Mouse (Mus musculus) heart, postnatal 0 days (tissue): ENCODE results near the gene Prdx6b. TPM values are rescaled to one million over a fixed set of nuclear protein-coding genes. Genes with fewer than 3 reads are reported as not detected.

Experiments
- ATAC-seq: fragments of 200-750 bp; cut with Nextera tagmentation; 2 replicates; pipeline ENCODE4 v1.8.0; 2017; ENCODE audit warnings: low read depth, moderate number of reproducible peaks, moderate library complexity; ENCODE audit not compliant: insufficient read depth
- DNase-seq: peaks from one replicate; pipeline ENCODE4 v3.0.0-alpha.2; 2016; ENCODE audit warnings: low spot score
- H3K27ac ChIP-seq: fragments of 300-500 bp; sonication (generic); 2 replicates; pipeline ENCODE4 v1.5.1; 2014; ENCODE audit warnings: low read depth, mild to moderate bottlenecking
- H3K27me3 ChIP-seq: fragments of 300-500 bp; sonication (generic); 2 replicates; pipeline ENCODE4 v1.6.1; 2014; ENCODE audit warnings: low read length, mixed read lengths; ENCODE audit not compliant: control insufficient read depth, insufficient read depth
- H3K36me3 ChIP-seq: fragments of 300-500 bp; sonication (generic); replicated peaks from 2 replicates; pipeline ENCODE4 v1.6.1; 2014; ENCODE audit warnings: low read length, mixed read lengths; ENCODE audit not compliant: control insufficient read depth, insufficient read depth
- H3K4me1 ChIP-seq: fragments of 300-500 bp; sonication (generic); 2 replicates; pipeline ENCODE4 v1.6.1; 2014; ENCODE audit warnings: antibody characterized with exemption; ENCODE audit not compliant: control insufficient read depth, insufficient read depth
- H3K4me2 ChIP-seq: fragments of 300-500 bp; sonication (generic); 2 replicates; pipeline ENCODE4 v1.6.1; 2014; ENCODE audit warnings: low read depth, mild to moderate bottlenecking, low read length, moderate library complexity
- H3K4me3 ChIP-seq: fragments of 300-500 bp; sonication (generic); 2 replicates; pipeline ENCODE4 v1.5.1; 2014; ENCODE audit warnings: low read depth, low read length
- H3K9ac ChIP-seq: fragments of 300-500 bp; sonication (generic); replicated peaks from 2 replicates; pipeline ENCODE4 v1.6.1; 2014; ENCODE audit warnings: low read depth, low read length, mixed read lengths
- H3K9me3 ChIP-seq: fragments of 300-500 bp; sonication (generic); replicated peaks from 2 replicates; pipeline ENCODE4 v1.6.1; 2016; ENCODE audit warnings: low read length; ENCODE audit not compliant: control insufficient read depth
- CTCF ChIP-seq: IDR thresholded peaks from 2 replicates; pipeline ENCODE4 v1.5.1; 2016; ENCODE audit warnings: antibody characterized with exemption, control low read depth, low read depth
- EP300 ChIP-seq: IDR thresholded peaks from 2 replicates; pipeline ENCODE4 v1.6.1; 2016; ENCODE audit warnings: antibody characterized with exemption, low read depth
- WGBS: fragments of 180-500 bp; shearing (Covaris S2); extraction: QIAGEN DNeasy Blood & Tissue Kit; methylation state at CpG from one replicate; pipeline ENCODE4 v1.1.7; 2014; 5-methylcytosine and 5-hydroxymethylcytosine counted together
- polyA plus RNA-seq: library from polyadenylated mRNA; unstranded; fragments of >200 nt; fragmentation: Nextera tagmentation; extraction: Ambion mirVana; gene quantifications from 2 replicates; pipeline ENCODE4 v1.2.1, GENCODE M21; 2015
- total RNA-seq: library from RNA; depleted of rRNA; stranded (reverse); fragments of >200 nt; gene quantifications from 2 replicates; pipeline ENCODE4 v1.2.3, GENCODE M21; 2014; ENCODE audit warnings: low replicate concordance

Gene Prdx6b
- total and polyA plus RNA-seq, 2 experiments from 2014 or later, result not detected

DNA sequence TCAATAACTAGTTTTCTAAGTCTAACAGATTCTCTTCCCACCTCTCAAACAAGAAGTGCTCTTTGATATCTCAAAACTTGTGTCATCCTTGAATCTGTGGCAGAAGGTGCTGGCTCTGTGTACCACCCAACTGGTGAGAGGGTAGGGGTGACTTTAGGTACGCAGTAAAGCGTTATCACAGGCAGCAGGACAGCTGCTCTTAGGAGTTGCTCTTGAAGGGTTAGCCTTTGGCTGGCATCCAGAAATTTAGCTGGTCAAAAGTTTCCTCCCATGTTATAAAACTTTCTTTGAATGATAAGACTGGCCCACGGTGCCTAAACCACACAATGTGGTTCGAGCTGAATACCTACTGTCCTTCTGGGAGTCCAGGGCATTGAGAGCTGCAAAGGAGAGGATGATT is 18.5 kb downstream of the Prdx6b start:
- no peak overlapping the region for H3K27ac ChIP-seq
- peaks cover 4% of the 10 kb centered on the region; the same call in 1 of the 2 replicates for H3K4me1 ChIP-seq
- ATAC-seq, result no peak
- no peak for TF ChIP-seq EP300
- TF ChIP-seq CTCF, result no peak
- WGBS, result 15% methylated on average over 4 of the region's 4 CpGs
- no peak overlapping the region for H3K9ac ChIP-seq
- no peaks in the 10 kb centered on the region for H3K36me3 ChIP-seq
- H3K4me2 ChIP-seq, result no peak overlapping the region
- H3K27me3 ChIP-seq, result no peaks in the 10 kb centered on the region
- H3K4me3 ChIP-seq, result no peak overlapping the region
- no peaks in the 10 kb centered on the region for H3K9me3 ChIP-seq
- no peak for DNase-seq

GRCm38 (mm10) chr2:80311350-80311749 is 19.1 kb downstream of the Prdx6b start:
- Histone ChIP-seq H3K9ac (no peak overlapping the region), H3K9me3 (no peaks in the 10 kb centered on the region), H3K4me2 (no peak overlapping the region), H3K4me3 (no peak overlapping the region), H3K36me3 (no peaks in the 10 kb centered on the region), H3K4me1 (peaks cover 8% of the 10 kb centered on the region; the same call in 1 of the 2 replicates), H3K27me3 (no peaks in the 10 kb centered on the region), H3K27ac (no peak overlapping the region)
- no peak for TF ChIP-seq EP300
- TF ChIP-seq CTCF, result no peak
- DNase-seq (no peak), ATAC-seq (no peak)
- 61% methylated on average over 4 of the region's 4 CpGs for WGBS

DNA sequence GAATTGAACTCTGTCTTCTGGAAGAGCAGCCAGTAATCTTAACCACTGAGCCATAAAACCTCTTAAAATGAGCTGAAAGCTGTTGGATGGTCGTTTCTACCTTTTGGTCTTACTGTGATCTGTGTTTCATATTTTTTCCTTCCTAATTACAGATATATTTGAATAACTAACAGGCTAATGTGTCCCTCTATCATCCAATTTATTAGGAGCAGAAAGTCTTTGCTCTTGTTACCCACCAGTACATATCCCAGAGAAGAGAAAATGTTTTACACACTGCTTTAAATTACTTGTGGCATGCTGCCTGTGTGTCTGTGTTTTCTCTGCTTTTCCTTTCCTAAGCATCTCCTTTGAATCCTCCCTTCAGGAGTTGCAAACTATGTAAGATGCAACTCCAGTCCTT is 21.9 kb downstream of the Prdx6b start:
- TF ChIP-seq EP300 (no peak), CTCF (no peak)
- H3K4me3 ChIP-seq, result peak overlapping the region; percentile 88; the same call in 1 of the 2 replicates
- WGBS, result 44% methylated on average over 1 of the region's 1 CpGs
- no peak overlapping the region for H3K9ac ChIP-seq
- H3K27me3 ChIP-seq, result no peaks in the 10 kb centered on the region
- DNase-seq (no peak), ATAC-seq (no peak)
- no peak overlapping the region for H3K27ac ChIP-seq
- H3K4me2 ChIP-seq, result no peak overlapping the region
- peaks cover 5% of the 10 kb centered on the region; the same call in 1 of the 2 replicates for H3K36me3 ChIP-seq
- peaks cover 12% of the 10 kb centered on the region; the same call in 1 of the 2 replicates for H3K4me1 ChIP-seq
- no peaks in the 10 kb centered on the region for H3K9me3 ChIP-seq

- H3K4me1 ChIP-seq, result peaks cover 12% of the 10 kb centered on the region; the same call in 1 of the 2 replicates
- ATAC-seq, result 0 out of 2 replicates have a peak, but pooled peaks have one; percentile 4
- TF ChIP-seq CTCF (no peak), EP300 (no peak)
- peak overlapping the region; percentile 83 for H3K9ac ChIP-seq
- no peak for DNase-seq
- H3K4me3 ChIP-seq, result peak overlapping the region; percentile 88
- 32% methylated on average over 7 of the region's 7 CpGs for WGBS
- peak overlapping the region; percentile 81 for H3K4me2 ChIP-seq
- H3K27ac ChIP-seq, result peak overlapping the region; percentile 88
- H3K36me3 ChIP-seq, result peaks cover 9% of the 10 kb centered on the region; the same call in 1 of the 2 replicates
- H3K27me3 ChIP-seq, result no peaks in the 10 kb centered on the region
- no peaks in the 10 kb centered on the region for H3K9me3 ChIP-seq
Measured at GRCm38 (mm10) chr2:80314854-80315241, 22.6 kb downstream of the Prdx6b start.

- peak within 1 kb of the TSS; percentile 88 for H3K27ac ChIP-seq
- TF ChIP-seq EP300 (0 out of 2 replicates have a peak, but pooled peaks have one; percentile 42), CTCF (no peak)
- peaks cover 11% of the 10 kb centered on the region for H3K36me3 ChIP-seq
- no peaks in the 10 kb centered on the region for H3K9me3 ChIP-seq
- H3K27me3 ChIP-seq, result no peaks in the 10 kb centered on the region
- under 1% methylated on average over 67 of the region's 72 CpGs for WGBS
- peak within 1 kb of the TSS; percentile 81 for H3K4me2 ChIP-seq
- H3K4me3 ChIP-seq, result peak within 1 kb of the TSS; percentile 88
- ATAC-seq (peak; percentile 93), DNase-seq (peak; percentile 84)
- H3K9ac ChIP-seq, result peak within 1 kb of the TSS; percentile 83
- H3K4me1 ChIP-seq, result peaks cover 12% of the 10 kb centered on the region; the same call in 1 of the 2 replicates
Measured at GRCm38 (mm10) chr2:80315242-80316161, 23.2 kb downstream of the Prdx6b start, which contains the start of gene Dnajc10. Gene Dnajc10, plus strand, starts transcription at chr2:80315466.
